Mouse (Mus musculus) olfactory bulb, adult 2 months (tissue): Measurements from ENCODE around the gene Tmbim1. TPM values are rescaled to one million over a fixed set of nuclear protein-coding genes. Genes with fewer than 3 reads are reported as not detected.
A peak's percentile ranks its signal among the peaks of the same experiment; 100 is the strongest.

Source experiments
- H3K27ac ChIP-seq: fragments of 200-500 bp; 2 replicates; pipeline ENCODE4 v1.5.1; 2012; ENCODE audit warnings: low read depth, low read length; ENCODE audit not compliant: insufficient read depth
- H3K4me1 ChIP-seq: fragments of 200-500 bp; 2 replicates; pipeline ENCODE4 v1.6.1; 2012; ENCODE audit warnings: low read length; ENCODE audit not compliant: control insufficient read depth, insufficient read depth
- H3K4me3 ChIP-seq: fragments of 200-500 bp; 2 replicates; pipeline ENCODE4 v1.5.1; 2012; ENCODE audit warnings: mild to moderate bottlenecking, low read depth, low read length, moderate library complexity; ENCODE audit not compliant: insufficient read depth
- CTCF ChIP-seq: fragments of 200-500 bp; IDR thresholded peaks from 2 replicates; pipeline ENCODE4 v1.5.1; 2012; ENCODE audit warnings: low read depth, mild to moderate bottlenecking, low read length, moderate library complexity; ENCODE audit not compliant: insufficient read depth
- POLR2A ChIP-seq: fragments of 200-500 bp; IDR thresholded peaks from 2 replicates; pipeline ENCODE4 v1.6.1; 2012; ENCODE audit warnings: mild to moderate bottlenecking, low read depth, low read length, moderate library complexity; ENCODE audit not compliant: insufficient read depth
- WGBS: fragments of 180-500 bp; shearing (Covaris S2); methylation state at CpG from one replicate; pipeline ENCODE4 v1.1.7; 2018; 5-methylcytosine and 5-hydroxymethylcytosine counted together
- polyA plus RNA-seq: library from polyadenylated mRNA; stranded (reverse); fragments of >200 nt; gene quantifications from 2 replicates; pipeline ENCODE4 v1.2.4, GENCODE M21; 2012; ENCODE audit warnings: low replicate concordance; ENCODE audit not compliant: missing spikeins, insufficient read depth, insufficient read length

Tmbim1 gene
- polyA plus RNA-seq, 1 experiment = 36.6 TPM

GRCm38 (mm10) chr1:74340361-74340764 is 34.9 kb upstream of the Tmbim1 start:
- Histone ChIP-seq H3K4me3 (no peak overlapping the region), H3K27ac (no peak overlapping the region), H3K4me1 (peaks cover 32% of the 10 kb centered on the region)
- WGBS = 30% methylated on average over 6 of the region's 6 CpGs
- TF ChIP-seq CTCF (no peak), POLR2A (no peak)

- Histone ChIP-seq H3K27ac (no peak overlapping the region), H3K4me1 (peaks cover 31% of the 10 kb centered on the region), H3K4me3 (no peak overlapping the region)
- 88% methylated on average over 9 of the region's 9 CpGs for WGBS
- no peak for TF ChIP-seq POLR2A
- TF ChIP-seq CTCF = no peak
Measured at GRCm38 (mm10) chr1:74339917-74340316, 34.5 kb upstream of the Tmbim1 start.

GRCm38 (mm10) chr1:74338626-74339025 is 33.2 kb upstream of the Tmbim1 start:
- H3K4me1 ChIP-seq = peaks cover 31% of the 10 kb centered on the region
- no peak overlapping the region for H3K27ac ChIP-seq
- TF ChIP-seq POLR2A = no peak
- no peak for TF ChIP-seq CTCF
- no peak overlapping the region for H3K4me3 ChIP-seq
- 79% methylated on average over 4 of the region's 4 CpGs for WGBS

- no peak for TF ChIP-seq POLR2A
- no peak for TF ChIP-seq CTCF
- Histone ChIP-seq H3K27ac (no peak overlapping the region), H3K4me3 (no peak overlapping the region), H3K4me1 (peaks cover 31% of the 10 kb centered on the region)
- 86% methylated on average over 5 of the region's 5 CpGs for WGBS
Measured at GRCm38 (mm10) chr1:74338013-74338412, 32.6 kb upstream of the Tmbim1 start.

GRCm38 (mm10) chr1:74337241-74337771 is 31.9 kb upstream of the Tmbim1 start:
- Histone ChIP-seq H3K27ac (no peak overlapping the region), H3K4me1 (peaks cover 29% of the 10 kb centered on the region), H3K4me3 (no peak overlapping the region)
- WGBS = 73% methylated on average over 3 of the region's 3 CpGs
- TF ChIP-seq POLR2A = no peak

GRCm38 (mm10) chr1:74335436-74336170 is 30.2 kb upstream of the Tmbim1 start:
- no peak overlapping the region for H3K27ac ChIP-seq
- 73% methylated on average over 6 of the region's 6 CpGs for WGBS
- peaks cover 30% of the 10 kb centered on the region for H3K4me1 ChIP-seq

GRCm38 (mm10) chr1:74335033-74335432 is 29.6 kb upstream of the Tmbim1 start:
- WGBS = 50% methylated on average over 4 of the region's 4 CpGs
- no peak overlapping the region for H3K4me3 ChIP-seq
- H3K4me1 ChIP-seq = peaks cover 28% of the 10 kb centered on the region
- H3K27ac ChIP-seq = no peak overlapping the region
- TF ChIP-seq CTCF (no peak), POLR2A (no peak)

More at GRCm38 (mm10) chr1:74335436-74336170, 30.2 kb upstream of the Tmbim1 start:
- TF ChIP-seq CTCF = no peak
- TF ChIP-seq POLR2A = no peak
- H3K4me3 ChIP-seq = no peak overlapping the region

- WGBS = 81% methylated on average over 3 of the region's 3 CpGs
- Histone ChIP-seq H3K27ac (no peak overlapping the region), H3K4me1 (peaks cover 24% of the 10 kb centered on the region), H3K4me3 (no peak overlapping the region)
- no peak for TF ChIP-seq POLR2A
- TF ChIP-seq CTCF = no peak
Measured at GRCm38 (mm10) chr1:74334607-74335006, 29.2 kb upstream of the Tmbim1 start.

GRCm38 (mm10) chr1:74332930-74333329 is 27.5 kb upstream of the Tmbim1 start:
- no peak for TF ChIP-seq CTCF
- TF ChIP-seq POLR2A = no peak
- H3K4me3 ChIP-seq = peak overlapping the region; percentile 53
- peaks cover 18% of the 10 kb centered on the region for H3K4me1 ChIP-seq
- WGBS = 3% methylated on average over 9 of the region's 9 CpGs
- peak overlapping the region; percentile 52 for H3K27ac ChIP-seq
